Mouse (Mus musculus) stomach, postnatal 0 days (tissue): ENCODE measurements at regions not wholly inside any gene's neighbourhood (a gene's known extent, or its start where the extent isn't known, plus 50 kb on each side); places are given as distances from the start of the nearest gene placed in this dataset.

Experiments used
- ATAC-seq: fragments of 200-750 bp; cut with Nextera tagmentation; 2 replicates; pipeline ENCODE4 v1.8.0; 2017; ENCODE audit not compliant: low FRiP score, low TSS enrichment
- DNase-seq: peaks from one replicate; pipeline ENCODE4 v3.0.0-alpha.2; 2016; ENCODE audit warnings: low spot score
- H3K27ac ChIP-seq: fragments of 300-500 bp; sonication (generic); replicated peaks from 2 replicates; pipeline ENCODE4 v1.5.1; 2014; ENCODE audit warnings: mild to moderate bottlenecking, control low read depth
- H3K27me3 ChIP-seq: fragments of 300-500 bp; sonication (generic); 2 replicates; pipeline ENCODE4 v1.6.1; 2014; ENCODE audit warnings: low read length; ENCODE audit not compliant: control insufficient read depth, insufficient read depth
- H3K36me3 ChIP-seq: fragments of 300-500 bp; sonication (generic); 2 replicates; pipeline ENCODE4 v1.6.1; 2014; ENCODE audit warnings: low read length, mixed read lengths; ENCODE audit not compliant: control insufficient read depth, insufficient read depth
- H3K4me1 ChIP-seq: fragments of 300-500 bp; sonication (generic); replicated peaks from 2 replicates; pipeline ENCODE4 v1.6.1; 2014; ENCODE audit warnings: antibody characterized with exemption; ENCODE audit not compliant: control insufficient read depth, insufficient read depth
- H3K4me2 ChIP-seq: fragments of 300-500 bp; sonication (generic); replicated peaks from 2 replicates; pipeline ENCODE4 v1.6.1; 2014; ENCODE audit warnings: low read depth, mild to moderate bottlenecking, control low read depth, moderate library complexity
- H3K4me3 ChIP-seq: fragments of 300-500 bp; sonication (generic); 2 replicates; pipeline ENCODE4 v1.5.1; 2014; ENCODE audit warnings: low read depth, low read length, control low read depth
- H3K9ac ChIP-seq: fragments of 300-500 bp; sonication (generic); 2 replicates; pipeline ENCODE4 v1.6.1; 2014; ENCODE audit warnings: mild to moderate bottlenecking, low read length, control low read depth, mixed read lengths
- H3K9me3 ChIP-seq: fragments of 300-500 bp; sonication (generic); 2 replicates; pipeline ENCODE4 v1.6.1; 2016; ENCODE audit warnings: low read length; ENCODE audit not compliant: control insufficient read depth
- CTCF ChIP-seq: IDR thresholded peaks from 2 replicates; pipeline ENCODE4 v1.5.1; 2016; ENCODE audit warnings: antibody characterized with exemption, low read depth, mild to moderate bottlenecking, moderate library complexity
- EP300 ChIP-seq: optimal IDR thresholded peaks from 2 replicates; pipeline ENCODE3; 2016; ENCODE audit warnings: antibody characterized with exemption
- WGBS: fragments of 180-500 bp; shearing (Covaris S2); extraction: QIAGEN DNeasy Blood & Tissue Kit; methylation state at CpG from one replicate; pipeline ENCODE4 v1.1.7; 2014; 5-methylcytosine and 5-hydroxymethylcytosine counted together

DNA sequence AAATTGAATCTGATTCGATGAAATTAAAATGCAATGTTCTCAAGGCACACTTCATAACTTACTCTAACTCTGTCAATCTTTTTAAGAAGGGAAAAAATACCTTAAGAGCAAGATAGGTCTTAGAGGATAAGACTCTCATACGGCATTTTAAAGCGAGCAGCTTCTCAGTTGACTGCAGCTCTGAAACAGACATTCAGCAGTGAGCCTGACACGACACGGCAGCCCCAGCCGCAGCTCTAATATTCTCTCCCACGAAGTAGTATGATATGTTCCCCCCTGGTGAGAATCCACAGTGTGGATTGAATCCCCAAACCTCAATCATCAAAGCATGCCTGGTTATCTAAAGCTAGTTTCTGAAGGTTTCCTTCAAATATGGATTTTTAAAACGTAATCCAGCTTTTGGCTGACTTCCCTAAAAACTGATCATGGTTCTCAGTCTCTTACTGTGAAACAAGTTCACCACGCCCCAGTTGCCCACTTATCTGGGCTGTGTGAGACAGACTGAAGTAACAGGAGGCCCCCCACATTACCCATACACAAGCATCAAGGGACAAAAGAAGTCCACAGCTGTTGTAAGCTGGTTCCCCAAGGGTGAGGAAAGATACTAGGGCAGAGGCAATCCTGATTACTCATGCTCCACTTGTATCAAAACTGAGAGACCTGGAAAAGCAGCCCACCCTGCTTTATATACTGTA lies 182.8 kb upstream of the Tas2r134 start:
- H3K27ac ChIP-seq, result no peak overlapping the region
- 64% methylated on average over 9 of the region's 9 CpGs for WGBS
- ATAC-seq (no peak), DNase-seq (no peak)
- H3K9ac ChIP-seq, result no peak overlapping the region
- no peaks in the 10 kb centered on the region for H3K36me3 ChIP-seq
- no peak overlapping the region for H3K4me3 ChIP-seq
- no peaks in the 10 kb centered on the region for H3K9me3 ChIP-seq
- TF ChIP-seq EP300, result no peak
- TF ChIP-seq CTCF, result no peak
- no peaks in the 10 kb centered on the region for H3K4me1 ChIP-seq
- H3K4me2 ChIP-seq, result no peak overlapping the region
- H3K27me3 ChIP-seq, result no peaks in the 10 kb centered on the region

DNA sequence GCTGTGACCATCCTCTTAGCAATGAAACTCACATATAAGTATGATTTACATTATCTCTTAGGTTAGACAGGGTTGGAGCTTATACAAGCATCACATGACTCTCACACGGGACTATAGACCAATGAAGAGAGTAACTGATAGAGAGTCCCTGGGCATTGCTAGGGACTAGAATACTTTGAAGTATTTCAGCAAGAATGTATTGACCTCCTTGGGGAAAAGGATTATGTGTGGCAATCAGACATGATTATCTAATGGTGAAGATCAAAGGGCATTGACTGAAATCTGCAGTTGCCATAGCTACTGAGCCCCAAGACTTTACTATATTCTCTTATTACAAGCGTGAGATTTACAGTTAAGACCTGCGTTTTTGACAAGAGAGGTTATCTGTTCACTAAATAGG lies 183.4 kb upstream of the Tas2r134 start:
- Histone ChIP-seq H3K27ac (no peak overlapping the region), H3K9me3 (no peaks in the 10 kb centered on the region), H3K9ac (no peak overlapping the region), H3K4me2 (no peak overlapping the region), H3K4me3 (no peak overlapping the region), H3K27me3 (no peaks in the 10 kb centered on the region), H3K4me1 (no peaks in the 10 kb centered on the region), H3K36me3 (no peaks in the 10 kb centered on the region)
- TF ChIP-seq CTCF, result no peak
- TF ChIP-seq EP300, result no peak
- 44% methylated on average over 3 of the region's 3 CpGs for WGBS
- DNase-seq (no peak), ATAC-seq (no peak)

DNA sequence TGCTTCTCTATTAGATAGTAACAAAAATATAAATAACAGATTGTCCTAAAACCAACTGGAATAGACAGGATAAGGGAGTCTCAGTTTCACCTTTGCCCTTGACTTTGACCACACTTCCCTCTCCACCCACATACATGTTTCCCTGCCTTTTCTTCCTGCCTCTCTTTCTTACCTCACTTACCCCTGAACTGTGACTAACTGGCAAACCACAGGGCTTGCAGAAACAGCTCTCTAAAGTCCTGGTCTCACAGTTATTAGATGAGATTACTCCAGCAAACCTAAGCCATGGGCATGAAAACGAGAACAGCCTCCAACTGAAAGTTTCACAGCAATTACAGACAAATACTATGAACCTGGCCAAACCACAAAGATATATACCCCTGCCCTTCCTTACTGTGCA lies 188.3 kb upstream of the Tas2r134 start:
- no peaks in the 10 kb centered on the region for H3K9me3 ChIP-seq
- H3K4me1 ChIP-seq, result no peaks in the 10 kb centered on the region
- ATAC-seq, result no peak
- H3K4me3 ChIP-seq, result no peak overlapping the region
- DNase-seq, result no peak
- H3K27ac ChIP-seq, result no peak overlapping the region
- 66% methylated on average over 1 of the region's 1 CpGs for WGBS
- no peak overlapping the region for H3K4me2 ChIP-seq
- H3K36me3 ChIP-seq, result no peaks in the 10 kb centered on the region
- no peak overlapping the region for H3K9ac ChIP-seq
- TF ChIP-seq CTCF (no peak), EP300 (no peak)
- H3K27me3 ChIP-seq, result no peaks in the 10 kb centered on the region

DNA sequence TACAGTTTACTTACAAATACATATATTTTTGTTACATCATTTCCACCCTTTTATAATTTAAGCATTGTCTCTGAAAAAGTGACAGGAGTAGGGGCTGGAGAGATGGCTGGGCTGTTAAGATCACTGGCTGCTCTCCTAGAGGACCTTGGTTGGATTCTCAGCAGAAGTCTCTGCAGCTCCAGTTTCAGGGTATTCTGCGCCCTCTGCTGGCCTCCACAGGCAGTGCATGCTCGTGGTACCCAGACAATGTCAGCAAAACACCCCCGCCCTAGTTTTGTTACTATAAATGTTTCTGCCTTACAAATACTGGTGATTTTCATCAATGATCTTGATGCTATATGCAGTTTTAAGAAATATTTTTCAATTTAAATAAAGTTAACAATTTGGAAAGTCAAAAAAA lies 190.7 kb upstream of the Tas2r134 start:
- Histone ChIP-seq H3K4me2 (no peak overlapping the region), H3K36me3 (no peaks in the 10 kb centered on the region), H3K9ac (no peak overlapping the region), H3K27ac (no peak overlapping the region), H3K27me3 (no peaks in the 10 kb centered on the region), H3K4me3 (no peak overlapping the region), H3K4me1 (no peaks in the 10 kb centered on the region), H3K9me3 (no peaks in the 10 kb centered on the region)
- DNase-seq, result peak; percentile 30
- WGBS, result 46% methylated on average over 3 of the region's 3 CpGs
- ATAC-seq, result no peak
- peak; percentile 67 for TF ChIP-seq CTCF
- no peak for TF ChIP-seq EP300

DNA sequence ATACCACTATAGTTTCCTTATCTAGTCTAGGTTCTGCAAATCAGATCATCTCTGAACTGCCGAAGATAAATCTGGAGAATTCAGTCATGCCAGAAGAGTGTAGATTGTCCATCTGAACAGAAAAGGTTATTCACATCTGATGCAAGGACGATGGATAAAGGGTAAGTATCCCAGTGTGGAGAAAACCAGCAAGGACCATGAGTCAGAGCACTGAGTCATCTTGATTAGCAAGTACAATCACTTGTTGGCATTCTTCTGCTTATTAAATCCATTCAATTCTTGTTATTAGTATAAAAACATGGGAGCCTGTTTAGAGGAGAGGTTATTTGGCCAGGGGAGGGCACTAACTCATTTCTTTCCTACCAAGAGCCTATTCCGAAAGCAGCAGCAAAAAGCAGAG lies 195.7 kb upstream of the Tas2r134 start:
- no peak overlapping the region for H3K9ac ChIP-seq
- H3K4me2 ChIP-seq, result no peak overlapping the region
- TF ChIP-seq EP300 (no peak), CTCF (no peak)
- H3K27me3 ChIP-seq, result no peaks in the 10 kb centered on the region
- H3K9me3 ChIP-seq, result no peaks in the 10 kb centered on the region
- WGBS, result 84% methylated on average over 3 of the region's 3 CpGs
- DNase-seq, result no peak
- ATAC-seq, result no peak
- H3K27ac ChIP-seq, result no peak overlapping the region
- H3K4me3 ChIP-seq, result no peak overlapping the region
- no peaks in the 10 kb centered on the region for H3K4me1 ChIP-seq
- no peaks in the 10 kb centered on the region for H3K36me3 ChIP-seq

DNA sequence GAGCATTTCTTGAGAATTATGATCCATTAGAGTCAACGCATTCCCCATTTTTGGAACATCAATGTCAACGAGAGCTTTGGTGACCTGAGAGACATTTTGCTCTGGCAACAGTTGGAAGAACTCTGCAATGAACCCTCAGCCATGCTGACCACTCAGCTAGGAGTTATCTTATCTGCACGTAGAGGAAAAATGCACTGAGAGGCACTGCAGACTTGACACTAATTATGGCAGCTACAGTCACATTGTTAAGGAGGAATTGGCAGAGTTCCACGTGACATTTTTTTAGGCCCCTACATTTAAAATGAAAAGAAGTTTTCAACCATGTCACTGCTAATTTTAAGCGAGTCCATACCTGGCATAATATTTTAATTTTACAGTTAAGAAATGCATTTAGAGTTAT lies 197.6 kb upstream of the Tas2r134 start:
- TF ChIP-seq EP300, result no peak
- Histone ChIP-seq H3K4me3 (no peak overlapping the region), H3K27ac (no peak overlapping the region), H3K27me3 (no peaks in the 10 kb centered on the region), H3K36me3 (no peaks in the 10 kb centered on the region), H3K9me3 (no peaks in the 10 kb centered on the region), H3K4me1 (no peaks in the 10 kb centered on the region), H3K9ac (no peak overlapping the region), H3K4me2 (no peak overlapping the region)
- no peak for ATAC-seq
- DNase-seq, result no peak
- WGBS, result 56% methylated on average over 5 of the region's 5 CpGs
